Mouse (Mus musculus) bone marrow, adult 2 months (tissue): Measurements from ENCODE around the gene Il23a. TPM values are rescaled to one million over a fixed set of nuclear protein-coding genes. Genes with fewer than 3 reads are reported as not detected.

Experiments used
- H3K27ac ChIP-seq: fragments of 200-500 bp; 2 replicates; pipeline ENCODE4 v1.5.1; 2012; ENCODE audit warnings: low read depth, mild to moderate bottlenecking, control low read depth, inconsistent platforms, low read length; ENCODE audit not compliant: control insufficient read depth, poor library complexity, insufficient read depth
- H3K4me1 ChIP-seq: fragments of 200-500 bp; 2 replicates; pipeline ENCODE4 v1.6.1; 2011; ENCODE audit warnings: low read length; ENCODE audit not compliant: control insufficient read depth, insufficient read depth
- H3K4me3 ChIP-seq: fragments of 200-500 bp; replicated peaks from 2 replicates; pipeline ENCODE3; 2011; ENCODE audit warnings: mild to moderate bottlenecking, low read depth, low read length, control low read depth; ENCODE audit not compliant: control insufficient read depth
- CTCF ChIP-seq: fragments of 200-500 bp; IDR thresholded peaks from 2 replicates; pipeline ENCODE4 v1.5.1; 2011; ENCODE audit warnings: low read length, control low read depth; ENCODE audit not compliant: control insufficient read depth, insufficient read depth
- POLR2A ChIP-seq: fragments of 200-500 bp; IDR thresholded peaks from 2 replicates; pipeline ENCODE4 v1.6.1; 2011; ENCODE audit warnings: low read depth, mild to moderate bottlenecking, control low read depth, low read length, borderline replicate concordance; ENCODE audit not compliant: control insufficient read depth
- WGBS: fragments of 180-500 bp; shearing (Covaris S2); methylation state at CpG from one replicate; pipeline ENCODE4 v1.1.7; 2018; 5-methylcytosine and 5-hydroxymethylcytosine counted together
- polyA plus RNA-seq: library from polyadenylated mRNA; stranded (reverse); fragments of >200 nt; gene quantifications from 2 replicates; pipeline ENCODE4 v1.2.4, GENCODE M21; 2011; ENCODE audit warnings: low replicate concordance; ENCODE audit not compliant: missing spikeins, insufficient read depth, insufficient read length

The Il23a gene
- polyA plus RNA-seq, 1 experiment: 1.5 TPM

- peak within 1 kb of the TSS; percentile 79 for H3K27ac ChIP-seq
- WGBS: under 1% methylated on average over 40 of the region's 40 CpGs
Measured at GRCm38 (mm10) chr10:128322141-128323108, 23.9 kb upstream of the Il23a start, which contains the start of gene Cnpy2. Gene Cnpy2 (plus strand): TSS chr10:128322459.

GRCm38 (mm10) chr10:128321641-128322040 is 23.1 kb upstream of the Il23a start:
- no peak overlapping the region for H3K27ac ChIP-seq
- H3K4me1 ChIP-seq: no peaks in the 10 kb centered on the region; the same call in 1 of the 2 replicates
- H3K4me3 ChIP-seq: no peak overlapping the region
- TF ChIP-seq CTCF (no peak), POLR2A (no peak)
- 48% methylated on average over 12 of the region's 12 CpGs for WGBS

More at GRCm38 (mm10) chr10:128322141-128323108, 23.9 kb upstream of the Il23a start, which contains the start of gene Cnpy2:
- Histone ChIP-seq H3K4me1 (no peaks in the 10 kb centered on the region; the same call in 1 of the 2 replicates), H3K4me3 (peak within 1 kb of the TSS; percentile 82)
- TF ChIP-seq CTCF (no peak), POLR2A (peak; percentile 45; the same call in 1 of the 2 replicates)

- WGBS: 83% methylated on average over 8 of the region's 8 CpGs
- Histone ChIP-seq H3K4me3 (no peak overlapping the region), H3K4me1 (no peaks in the 10 kb centered on the region), H3K27ac (no peak overlapping the region)
- no peak for TF ChIP-seq POLR2A
- TF ChIP-seq CTCF: no peak
Measured at GRCm38 (mm10) chr10:128315578-128315977, 17.0 kb upstream of the Il23a start.

GRCm38 (mm10) chr10:128310902-128311301 is 12.3 kb upstream of the Il23a start:
- Histone ChIP-seq H3K27ac (no peak overlapping the region), H3K4me1 (no peaks in the 10 kb centered on the region), H3K4me3 (no peak overlapping the region)
- TF ChIP-seq CTCF: no peak
- no peak for TF ChIP-seq POLR2A
- WGBS: 43% methylated on average over 4 of the region's 4 CpGs

GRCm38 (mm10) chr10:128310177-128310576 is 11.6 kb upstream of the Il23a start:
- WGBS: 79% methylated on average over 11 of the region's 11 CpGs
- H3K4me1 ChIP-seq: no peaks in the 10 kb centered on the region
- no peak overlapping the region for H3K27ac ChIP-seq
- TF ChIP-seq POLR2A: no peak
- TF ChIP-seq CTCF: no peak
- H3K4me3 ChIP-seq: no peak overlapping the region

- WGBS: 89% methylated on average over 7 of the region's 7 CpGs
- no peaks in the 10 kb centered on the region for H3K4me1 ChIP-seq
- H3K4me3 ChIP-seq: no peak overlapping the region
- H3K27ac ChIP-seq: no peak overlapping the region
- TF ChIP-seq POLR2A (no peak), CTCF (no peak)
Measured at GRCm38 (mm10) chr10:128309654-128310053, 11.1 kb upstream of the Il23a start.

- H3K27ac ChIP-seq: peak within 1 kb of the TSS; percentile 88
- WGBS: under 1% methylated on average over 37 of the region's 37 CpGs
- H3K4me1 ChIP-seq: peaks cover 3% of the 10 kb centered on the region; the same call in 1 of the 2 replicates
- no peak for TF ChIP-seq CTCF
- TF ChIP-seq POLR2A: peak; percentile 69; the same call in 1 of the 2 replicates
- H3K4me3 ChIP-seq: peak within 1 kb of the TSS; percentile 80
Measured at GRCm38 (mm10) chr10:128303126-128304021, 4.8 kb upstream of the Il23a start, which contains the start of gene Pan2. Gene Pan2 (plus strand): TSS chr10:128303335.
